Mouse (Mus musculus): Measurements from ENCODE around the gene Cd300ld3. TPM values are rescaled to one million over a fixed set of nuclear protein-coding genes. Genes with fewer than 3 reads are reported as not detected.

Gene Cd300ld3
- polyA plus RNA-seq (2014; fragmentation: Nextera tagmentation; extraction: Ambion mirVana) = not detected in 2 replicates

GRCm38 (mm10) chr11:115048259-115048658 is at the start of gene Cd300ld3:
Gene Cd300ld3 (minus strand): TSS chr11:115048409.
- H3K4me2 ChIP-seq (ENCODE audit: low read length) = no peak within 1 kb of the TSS
- no peaks in the 10 kb centered on the region for H3K4me1 ChIP-seq (replicated peaks; ENCODE audit: control insufficient read depth, insufficient read depth, low read length)
- no peaks in the 10 kb centered on the region for H3K36me3 ChIP-seq (ENCODE audit: control insufficient read depth, insufficient read depth, low read length)
- H3K27me3 ChIP-seq (replicated peaks; ENCODE audit: control insufficient read depth, insufficient read depth, low read length) = no peaks in the 10 kb centered on the region
- H3K4me3 ChIP-seq (ENCODE audit: low read depth, low read length) = no peak within 1 kb of the TSS
- ATAC-seq (replicated peaks; ENCODE audit: low FRiP score, low TSS enrichment, low read depth) (no peak), DNase-seq (ENCODE audit: low spot score) (no peak)
- no peak within 1 kb of the TSS for H3K27ac ChIP-seq (ENCODE audit: low read depth)
- H3K9me3 ChIP-seq (ENCODE audit: control insufficient read depth, low read length) = no peaks in the 10 kb centered on the region
- no peak within 1 kb of the TSS for H3K9ac ChIP-seq (ENCODE audit: low read length)
- 76% methylated on average over 2 of the region's 2 CpGs for WGBS

GRCm38 (mm10) chr11:115092140-115092539 is 43.9 kb upstream of the Cd300ld3 start:
- Histone ChIP-seq H3K27me3 (replicated peaks; ENCODE audit: control insufficient read depth, insufficient read depth, low read length) (peaks cover 20% of the 10 kb centered on the region), H3K4me3 (ENCODE audit: low read depth, low read length) (no peak overlapping the region; the same call in 1 of the 2 replicates), H3K9ac (ENCODE audit: low read length) (no peak overlapping the region), H3K36me3 (ENCODE audit: control insufficient read depth, insufficient read depth, low read length) (no peaks in the 10 kb centered on the region), H3K4me2 (ENCODE audit: low read length) (peak overlapping the region; percentile 32), H3K4me1 (replicated peaks; ENCODE audit: control insufficient read depth, insufficient read depth, low read length) (0 out of 2 replicates have a peak, but pooled peaks cover 4% of the 10 kb centered on the region), H3K9me3 (ENCODE audit: control insufficient read depth, low read length) (0 out of 2 replicates have a peak, but pooled peaks cover 3% of the 10 kb centered on the region), H3K27ac (ENCODE audit: low read depth) (no peak overlapping the region)
- no peak for ATAC-seq (replicated peaks; ENCODE audit: low FRiP score, low TSS enrichment, low read depth)
- WGBS = 17% methylated on average over 4 of the region's 4 CpGs
- no peak for DNase-seq (ENCODE audit: low spot score)

DNA sequence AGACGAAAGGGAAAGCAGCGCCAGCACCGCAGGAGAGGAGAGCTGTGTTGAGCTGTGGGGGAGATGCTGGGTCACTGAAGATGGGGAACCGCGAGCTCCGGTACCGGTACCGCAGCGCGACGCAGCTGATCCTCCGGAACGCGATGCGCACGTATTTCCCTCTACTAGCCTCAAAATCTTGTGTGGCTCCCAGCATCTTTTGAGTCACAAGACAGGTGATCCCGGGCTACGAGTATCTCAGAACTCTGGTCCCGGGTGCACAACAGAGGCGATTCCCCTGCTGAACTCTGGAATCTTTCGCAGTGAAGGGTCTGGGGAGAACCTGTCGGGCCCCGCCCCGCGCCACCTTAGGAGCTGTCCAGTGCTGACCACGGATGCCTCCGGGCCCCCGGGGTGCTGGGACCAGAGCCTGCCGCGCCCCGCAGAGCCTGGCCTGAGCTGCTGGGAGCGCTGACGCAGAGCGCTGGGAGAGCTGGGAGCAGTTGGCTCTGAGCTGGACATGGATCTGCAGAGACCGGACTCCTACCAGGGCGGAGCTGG is 43.2 kb upstream of the Cd300ld3 start, which contains the start of gene Rab37:
TSS of gene Rab37 (plus strand) at position 70 of the 540 bp plus-strand sequence.
- Histone ChIP-seq H3K36me3 (ENCODE audit: control insufficient read depth, insufficient read depth, low read length) (no peaks in the 10 kb centered on the region), H3K4me2 (ENCODE audit: low read length) (peak within 1 kb of the TSS; percentile 32), H3K27ac (ENCODE audit: low read depth) (no peak within 1 kb of the TSS), H3K4me3 (ENCODE audit: low read depth, low read length) (no peak within 1 kb of the TSS; the same call in 1 of the 2 replicates), H3K9ac (ENCODE audit: low read length) (no peak within 1 kb of the TSS), H3K27me3 (replicated peaks; ENCODE audit: control insufficient read depth, insufficient read depth, low read length) (peaks cover 20% of the 10 kb centered on the region), H3K9me3 (ENCODE audit: control insufficient read depth, low read length) (0 out of 2 replicates have a peak, but pooled peaks cover 3% of the 10 kb centered on the region), H3K4me1 (replicated peaks; ENCODE audit: control insufficient read depth, insufficient read depth, low read length) (0 out of 2 replicates have a peak, but pooled peaks cover 4% of the 10 kb centered on the region)
- 2% methylated on average over 36 of the region's 36 CpGs for WGBS
- no peak for ATAC-seq (replicated peaks; ENCODE audit: low FRiP score, low TSS enrichment, low read depth)
- peak; percentile 82 for DNase-seq (ENCODE audit: low spot score)

GRCm38 (mm10) chr11:115089853-115090252 is 41.6 kb upstream of the Cd300ld3 start:
- Histone ChIP-seq H3K27me3 (replicated peaks; ENCODE audit: control insufficient read depth, insufficient read depth, low read length) (peaks cover 24% of the 10 kb centered on the region), H3K36me3 (ENCODE audit: control insufficient read depth, insufficient read depth, low read length) (no peaks in the 10 kb centered on the region), H3K4me1 (replicated peaks; ENCODE audit: control insufficient read depth, insufficient read depth, low read length) (0 out of 2 replicates have a peak, but pooled peaks cover 4% of the 10 kb centered on the region), H3K9ac (ENCODE audit: low read length) (no peak overlapping the region), H3K4me3 (ENCODE audit: low read depth, low read length) (no peak overlapping the region), H3K9me3 (ENCODE audit: control insufficient read depth, low read length) (0 out of 2 replicates have a peak, but pooled peaks cover 3% of the 10 kb centered on the region), H3K4me2 (ENCODE audit: low read length) (no peak overlapping the region), H3K27ac (ENCODE audit: low read depth) (no peak overlapping the region)
- 67% methylated on average over 6 of the region's 6 CpGs for WGBS
- no peak for DNase-seq (ENCODE audit: low spot score)
- no peak for ATAC-seq (replicated peaks; ENCODE audit: low FRiP score, low TSS enrichment, low read depth)

DNA sequence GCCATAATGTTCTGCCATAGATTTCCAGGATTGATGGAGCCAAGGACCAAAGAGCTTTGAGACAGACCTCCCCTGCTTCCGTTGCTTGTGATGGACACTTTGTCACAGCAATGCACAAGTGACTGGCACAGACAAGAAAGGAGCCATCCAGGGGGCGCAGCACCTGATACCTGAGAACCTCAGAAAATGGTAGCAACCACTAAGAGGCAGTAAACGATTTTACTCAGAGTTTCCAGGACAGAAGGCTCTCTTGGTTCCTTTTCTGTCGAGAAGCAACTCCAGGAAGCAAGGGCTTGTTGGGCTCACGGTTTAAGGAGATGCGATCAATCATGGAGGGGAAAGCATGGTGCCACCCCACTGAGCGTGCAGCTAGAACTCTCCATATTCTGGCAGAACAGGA is 38.0 kb upstream of the Cd300ld3 start:
- H3K9ac ChIP-seq (ENCODE audit: low read length) = no peak overlapping the region
- H3K27me3 ChIP-seq (replicated peaks; ENCODE audit: control insufficient read depth, insufficient read depth, low read length) = peaks cover 23% of the 10 kb centered on the region; the same call in 1 of the 2 replicates
- H3K9me3 ChIP-seq (ENCODE audit: control insufficient read depth, low read length) = no peaks in the 10 kb centered on the region
- DNase-seq (ENCODE audit: low spot score) (no peak), ATAC-seq (replicated peaks; ENCODE audit: low FRiP score, low TSS enrichment, low read depth) (no peak)
- H3K4me1 ChIP-seq (replicated peaks; ENCODE audit: control insufficient read depth, insufficient read depth, low read length) = no peaks in the 10 kb centered on the region
- H3K36me3 ChIP-seq (ENCODE audit: control insufficient read depth, insufficient read depth, low read length) = no peaks in the 10 kb centered on the region
- no peak overlapping the region for H3K4me3 ChIP-seq (ENCODE audit: low read depth, low read length)
- no peak overlapping the region for H3K4me2 ChIP-seq (ENCODE audit: low read length)
- H3K27ac ChIP-seq (ENCODE audit: low read depth) = no peak overlapping the region
- WGBS = 58% methylated on average over 7 of the region's 7 CpGs

DNA sequence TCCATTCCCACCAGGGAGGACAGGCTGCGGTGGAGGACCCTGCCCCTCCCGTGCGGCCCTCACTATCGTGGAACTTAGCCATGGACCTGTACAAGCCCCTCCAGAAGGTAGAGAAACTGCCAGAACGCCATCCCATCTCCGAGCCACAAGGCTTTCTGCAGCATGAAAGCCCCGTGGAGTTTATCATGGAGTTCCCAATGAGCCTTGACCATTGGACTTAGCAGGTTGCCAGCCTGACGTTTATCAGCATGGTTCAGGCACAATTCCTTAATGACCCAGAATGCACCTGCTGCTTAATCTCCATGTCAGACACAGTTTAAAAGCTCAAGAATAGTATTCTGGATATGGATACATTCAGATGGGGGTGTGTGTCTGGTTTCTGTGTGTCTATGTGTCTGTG is 36.9 kb upstream of the Cd300ld3 start:
- Histone ChIP-seq H3K9ac (ENCODE audit: low read length) (no peak overlapping the region), H3K27ac (ENCODE audit: low read depth) (no peak overlapping the region), H3K4me3 (ENCODE audit: low read depth, low read length) (no peak overlapping the region), H3K27me3 (replicated peaks; ENCODE audit: control insufficient read depth, insufficient read depth, low read length) (0 out of 2 replicates have a peak, but pooled peaks cover 13% of the 10 kb centered on the region), H3K4me1 (replicated peaks; ENCODE audit: control insufficient read depth, insufficient read depth, low read length) (no peaks in the 10 kb centered on the region), H3K36me3 (ENCODE audit: control insufficient read depth, insufficient read depth, low read length) (no peaks in the 10 kb centered on the region), H3K9me3 (ENCODE audit: control insufficient read depth, low read length) (no peaks in the 10 kb centered on the region), H3K4me2 (ENCODE audit: low read length) (no peak overlapping the region)
- no peak for DNase-seq (ENCODE audit: low spot score)
- WGBS = 70% methylated on average over 8 of the region's 8 CpGs
- ATAC-seq (replicated peaks; ENCODE audit: low FRiP score, low TSS enrichment, low read depth) = no peak

DNA sequence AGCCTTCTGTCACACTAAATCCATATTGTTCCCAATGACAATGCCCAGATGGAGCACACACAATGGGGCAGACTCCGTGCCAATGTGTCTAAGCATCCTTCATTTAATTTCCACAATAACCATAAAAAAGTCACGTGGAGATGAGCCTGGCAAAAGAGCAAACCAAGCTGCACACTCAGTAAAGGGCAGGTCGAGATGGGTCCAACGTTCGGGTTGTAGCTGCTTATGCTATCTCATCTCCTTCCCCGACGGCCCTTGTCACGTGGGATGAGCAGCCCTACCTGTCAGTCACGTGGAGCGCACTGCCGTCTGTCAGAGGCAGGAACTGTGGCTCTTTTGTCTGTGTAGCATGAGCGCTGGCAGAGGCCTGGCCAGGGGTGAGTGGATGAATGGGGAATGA is 36.4 kb upstream of the Cd300ld3 start:
- H3K9ac ChIP-seq (ENCODE audit: low read length) = no peak overlapping the region
- no peak for ATAC-seq (replicated peaks; ENCODE audit: low FRiP score, low TSS enrichment, low read depth)
- 0 out of 2 replicates have a peak, but pooled peaks cover 13% of the 10 kb centered on the region for H3K27me3 ChIP-seq (replicated peaks; ENCODE audit: control insufficient read depth, insufficient read depth, low read length)
- 51% methylated on average over 12 of the region's 12 CpGs for WGBS
- no peaks in the 10 kb centered on the region for H3K4me1 ChIP-seq (replicated peaks; ENCODE audit: control insufficient read depth, insufficient read depth, low read length)
- H3K9me3 ChIP-seq (ENCODE audit: control insufficient read depth, low read length) = no peaks in the 10 kb centered on the region
- H3K36me3 ChIP-seq (ENCODE audit: control insufficient read depth, insufficient read depth, low read length) = no peaks in the 10 kb centered on the region
- H3K27ac ChIP-seq (ENCODE audit: low read depth) = no peak overlapping the region
- no peak overlapping the region for H3K4me2 ChIP-seq (ENCODE audit: low read length)
- H3K4me3 ChIP-seq (ENCODE audit: low read depth, low read length) = no peak overlapping the region
- DNase-seq (ENCODE audit: low spot score) = no peak

GRCm38 (mm10) chr11:115083376-115084139 is 35.3 kb upstream of the Cd300ld3 start:
- Histone ChIP-seq H3K27me3 (replicated peaks; ENCODE audit: control insufficient read depth, insufficient read depth, low read length) (0 out of 2 replicates have a peak, but pooled peaks cover 13% of the 10 kb centered on the region), H3K4me3 (ENCODE audit: low read depth, low read length) (no peak overlapping the region), H3K9ac (ENCODE audit: low read length) (no peak overlapping the region), H3K9me3 (ENCODE audit: control insufficient read depth, low read length) (no peaks in the 10 kb centered on the region), H3K27ac (ENCODE audit: low read depth) (no peak overlapping the region), H3K4me1 (replicated peaks; ENCODE audit: control insufficient read depth, insufficient read depth, low read length) (no peaks in the 10 kb centered on the region), H3K4me2 (ENCODE audit: low read length) (no peak overlapping the region), H3K36me3 (ENCODE audit: control insufficient read depth, insufficient read depth, low read length) (no peaks in the 10 kb centered on the region)
- WGBS = 39% methylated on average over 18 of the region's 18 CpGs
- ATAC-seq (replicated peaks; ENCODE audit: low FRiP score, low TSS enrichment, low read depth) (no peak; the same call in 1 of the 2 replicates), DNase-seq (ENCODE audit: low spot score) (peak; percentile 92)

Measured in intestine, embryonic 14.5 days (tissue).